Mouse (Mus musculus): ENCODE data around the gene Smchd1.
"Not testable (repeated sequence)": the region's sequence is repeated elsewhere in the genome, so short reads cannot be mapped to it uniquely, and the experiment has no call there.

Gene Smchd1

DNA sequence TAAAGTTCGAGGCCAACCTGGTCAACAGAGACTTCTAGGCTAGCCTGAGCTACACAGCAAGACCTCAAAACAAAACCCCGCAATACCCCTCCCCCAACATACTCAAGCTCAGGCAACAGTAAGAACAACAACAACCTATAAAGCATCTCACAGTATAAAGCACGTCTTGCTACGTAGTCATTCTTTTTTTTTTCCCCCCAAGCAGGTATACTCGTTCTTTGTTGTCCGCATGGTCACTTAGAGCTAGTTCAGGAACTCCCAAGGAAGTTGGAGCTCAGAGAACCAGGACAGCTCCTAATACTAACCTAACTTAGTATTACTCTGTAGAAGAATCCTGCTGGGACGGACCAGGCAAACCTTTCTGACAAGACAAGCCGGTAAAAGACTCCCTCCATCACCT is 1.0 kb downstream of the Smchd1 start:
- no peaks in the 10 kb centered on the region for H3K9me3 ChIP-seq (ENCODE audit: low read length)
- TF ChIP-seq CTCF (conservative IDR thresholded peaks at IDR 0.05; ENCODE audit: low read length), result no peak
- peaks cover 3% of the 10 kb centered on the region; the same call in 1 of the 2 replicates for H3K36me3 ChIP-seq (ENCODE audit: insufficient read depth, low read length)
- peak overlapping the region; percentile 95 for H3K4me3 ChIP-seq (replicated peaks; ENCODE audit: low read length)
- peaks cover 46% of the 10 kb centered on the region for H3K4me1 ChIP-seq (replicated peaks; ENCODE audit: low read depth, low read length)
- peaks cover 15% of the 10 kb centered on the region for H3K27me3 ChIP-seq (ENCODE audit: insufficient read depth, low read length)

GRCm38 (mm10) chr17:71471261-71471660 is 3.9 kb downstream of the Smchd1 start:
- TF ChIP-seq POU5F1 (IDR thresholded peaks at IDR 0.05; ENCODE audit: borderline replicate concordance, low read length), result no peak
- no peak for TF ChIP-seq NANOG (IDR thresholded peaks at IDR 0.05; ENCODE audit: borderline replicate concordance, low read length)
- no peak for TF ChIP-seq CTCF (conservative IDR thresholded peaks at IDR 0.05; ENCODE audit: low read length)
- H3K27me3 ChIP-seq (ENCODE audit: insufficient read depth, low read length), result peaks cover 12% of the 10 kb centered on the region
- peaks cover 3% of the 10 kb centered on the region; the same call in 1 of the 2 replicates for H3K36me3 ChIP-seq (ENCODE audit: insufficient read depth, low read length)
- H3K4me1 ChIP-seq (replicated peaks; ENCODE audit: low read depth, low read length), result peaks cover 47% of the 10 kb centered on the region
- no peak overlapping the region for H3K4me3 ChIP-seq (replicated peaks; ENCODE audit: low read length)
- no peaks in the 10 kb centered on the region for H3K9me3 ChIP-seq (ENCODE audit: low read length)

DNA sequence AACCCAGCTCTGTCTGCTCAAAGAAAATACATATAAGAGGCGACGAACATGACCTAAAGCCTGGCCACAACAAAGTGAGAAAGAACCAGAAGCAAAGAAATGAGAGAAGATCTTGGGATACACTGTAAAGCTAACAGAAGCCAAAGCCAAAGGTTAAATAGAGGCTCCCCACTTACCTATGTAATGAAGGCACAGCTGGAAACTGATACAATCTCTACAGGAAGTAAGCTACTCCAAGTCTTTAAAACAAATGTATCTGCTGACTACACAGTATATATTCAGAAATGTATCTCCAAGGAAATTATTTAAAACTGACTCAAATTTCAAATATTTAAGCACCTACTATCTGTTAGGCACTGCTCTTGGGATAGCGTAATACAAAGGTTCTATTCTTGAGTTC is 14.8 kb downstream of the Smchd1 start:
- H3K4me1 ChIP-seq (replicated peaks; ENCODE audit: low read depth, low read length), result no peaks in the 10 kb centered on the region
- peaks cover 45% of the 10 kb centered on the region for H3K36me3 ChIP-seq (ENCODE audit: insufficient read depth, low read length)
- no peak overlapping the region for H3K4me3 ChIP-seq (replicated peaks; ENCODE audit: low read length)
- no peaks in the 10 kb centered on the region for H3K9me3 ChIP-seq (ENCODE audit: low read length)
- TF ChIP-seq CTCF (conservative IDR thresholded peaks at IDR 0.05; ENCODE audit: low read length) (no peak), POU5F1 (IDR thresholded peaks at IDR 0.05; ENCODE audit: borderline replicate concordance, low read length) (no peak), NANOG (IDR thresholded peaks at IDR 0.05; ENCODE audit: borderline replicate concordance, low read length) (no peak)
- no peaks in the 10 kb centered on the region for H3K27me3 ChIP-seq (ENCODE audit: insufficient read depth, low read length)

- Histone ChIP-seq H3K9me3 (ENCODE audit: low read length) (no peaks in the 10 kb centered on the region), H3K4me1 (replicated peaks; ENCODE audit: low read depth, low read length) (no peaks in the 10 kb centered on the region), H3K4me3 (replicated peaks; ENCODE audit: low read length) (no peak within 1 kb of the TSS), H3K27me3 (ENCODE audit: insufficient read depth, low read length) (no peaks in the 10 kb centered on the region), H3K36me3 (ENCODE audit: insufficient read depth, low read length) (peaks cover 50% of the 10 kb centered on the region)
- no peak for TF ChIP-seq CTCF (conservative IDR thresholded peaks at IDR 0.05; ENCODE audit: low read length)
- TF ChIP-seq POU5F1 (IDR thresholded peaks at IDR 0.05; ENCODE audit: borderline replicate concordance, low read length), result no peak
- TF ChIP-seq NANOG (IDR thresholded peaks at IDR 0.05; ENCODE audit: borderline replicate concordance, low read length), result no peak
These were observed 15.3 kb downstream of the Smchd1 start, which contains the start of gene Gm4707 for GRCm38 (mm10) chr17:71459818-71460217. Gene Gm4707 (minus strand): TSS chr17:71459918.

DNA sequence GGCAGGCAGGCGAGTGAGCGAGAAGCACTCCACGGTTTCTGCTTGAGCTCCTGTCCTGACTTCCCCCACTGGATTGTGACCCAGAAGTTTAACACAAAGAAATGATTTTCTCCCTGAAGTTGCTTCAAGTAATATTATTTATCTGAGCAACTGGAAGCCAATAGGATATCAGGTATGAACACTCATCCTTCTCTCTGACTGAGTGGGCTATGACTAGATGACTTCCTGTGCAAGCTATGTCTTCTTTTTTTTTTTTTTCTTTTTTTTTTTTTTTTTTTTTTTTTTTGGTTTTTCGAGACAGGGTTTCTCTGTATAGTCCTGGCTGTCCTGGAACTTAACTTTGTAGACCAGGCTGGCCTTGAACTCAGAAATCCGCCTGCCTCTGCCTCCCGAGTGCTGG is 17.8 kb downstream of the Smchd1 start:
- peaks cover 43% of the 10 kb centered on the region for H3K36me3 ChIP-seq (ENCODE audit: insufficient read depth, low read length)
- not testable (repeated sequence) for H3K4me1 ChIP-seq (replicated peaks; ENCODE audit: low read depth, low read length); H3K27me3 ChIP-seq (ENCODE audit: insufficient read depth, low read length); H3K4me3 ChIP-seq (replicated peaks; ENCODE audit: low read length); H3K9me3 ChIP-seq (ENCODE audit: low read length)

DNA sequence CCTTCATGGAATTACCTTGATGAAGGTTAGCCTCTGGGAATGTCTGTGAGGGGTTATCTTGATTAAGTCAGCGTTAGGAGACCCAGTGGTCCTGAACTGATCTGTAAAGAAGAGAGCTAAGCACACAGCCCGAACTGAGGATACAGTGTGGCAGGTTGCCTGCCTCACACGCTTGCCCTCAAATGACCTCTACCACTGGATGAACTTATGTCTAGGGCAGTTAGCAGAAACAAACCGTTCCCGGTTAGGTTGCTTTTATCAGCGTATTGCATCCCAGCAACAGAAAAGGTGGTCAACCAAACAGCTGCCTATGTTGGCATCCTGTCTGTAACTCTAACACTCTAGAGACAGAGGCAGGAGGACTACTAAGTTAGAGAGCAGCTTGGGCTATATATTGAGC is 30.0 kb downstream of the Smchd1 start:
- Histone ChIP-seq H3K9me3 (ENCODE audit: low read length) (0 out of 2 replicates have a peak, but pooled peaks cover 4% of the 10 kb centered on the region), H3K4me1 (replicated peaks; ENCODE audit: low read depth, low read length) (peaks cover 7% of the 10 kb centered on the region), H3K27me3 (ENCODE audit: insufficient read depth, low read length) (no peaks in the 10 kb centered on the region), H3K36me3 (ENCODE audit: insufficient read depth, low read length) (peaks cover 38% of the 10 kb centered on the region), H3K4me3 (replicated peaks; ENCODE audit: low read length) (no peak overlapping the region)
- no peak for TF ChIP-seq NANOG (IDR thresholded peaks at IDR 0.05; ENCODE audit: borderline replicate concordance, low read length)
- TF ChIP-seq POU5F1 (IDR thresholded peaks at IDR 0.05; ENCODE audit: borderline replicate concordance, low read length), result no peak
- 0 out of 2 replicates have a peak, but pooled peaks have one; percentile 1 for TF ChIP-seq CTCF (conservative IDR thresholded peaks at IDR 0.05; ENCODE audit: low read length)

- 0 out of 2 replicates have a peak, but pooled peaks cover 4% of the 10 kb centered on the region for H3K9me3 ChIP-seq (ENCODE audit: low read length)
- H3K4me1 ChIP-seq (replicated peaks; ENCODE audit: low read depth, low read length), result peaks cover 7% of the 10 kb centered on the region
- no peak for TF ChIP-seq NANOG (IDR thresholded peaks at IDR 0.05; ENCODE audit: borderline replicate concordance, low read length)
- no peak for TF ChIP-seq POU5F1 (IDR thresholded peaks at IDR 0.05; ENCODE audit: borderline replicate concordance, low read length)
- TF ChIP-seq CTCF (conservative IDR thresholded peaks at IDR 0.05; ENCODE audit: low read length), result peak; percentile 4; the same call in 1 of the 2 replicates
These were observed 30.4 kb downstream of the Smchd1 start for GRCm38 (mm10) chr17:71444718-71445117.

DNA sequence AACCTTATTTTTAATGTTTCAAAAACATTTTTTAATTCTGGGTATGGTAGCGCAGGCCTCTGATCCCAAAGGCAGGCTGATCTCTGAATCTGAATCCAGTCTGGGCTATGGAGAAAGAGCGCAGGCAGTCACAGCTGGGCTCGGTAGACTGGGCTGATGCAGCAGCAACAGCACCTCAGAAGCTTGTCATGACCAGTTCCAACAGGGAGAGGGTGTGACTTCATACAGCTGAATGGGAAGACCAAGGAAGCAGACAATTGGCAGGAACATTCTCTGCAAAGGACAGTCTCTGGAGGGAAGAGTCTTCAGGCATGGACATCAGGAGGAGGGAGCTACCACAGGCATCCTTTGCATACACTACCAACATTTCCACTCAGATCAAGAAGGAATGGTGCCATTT is 31.0 kb downstream of the Smchd1 start:
- TF ChIP-seq POU5F1 (IDR thresholded peaks at IDR 0.05; ENCODE audit: borderline replicate concordance, low read length) (no peak), NANOG (IDR thresholded peaks at IDR 0.05; ENCODE audit: borderline replicate concordance, low read length) (no peak), CTCF (conservative IDR thresholded peaks at IDR 0.05; ENCODE audit: low read length) (no peak)

More at GRCm38 (mm10) chr17:71444718-71445117, 30.4 kb downstream of the Smchd1 start:
- Histone ChIP-seq H3K36me3 (ENCODE audit: insufficient read depth, low read length) (peaks cover 38% of the 10 kb centered on the region), H3K27me3 (ENCODE audit: insufficient read depth, low read length) (no peaks in the 10 kb centered on the region), H3K4me3 (replicated peaks; ENCODE audit: low read length) (no peak overlapping the region)

DNA sequence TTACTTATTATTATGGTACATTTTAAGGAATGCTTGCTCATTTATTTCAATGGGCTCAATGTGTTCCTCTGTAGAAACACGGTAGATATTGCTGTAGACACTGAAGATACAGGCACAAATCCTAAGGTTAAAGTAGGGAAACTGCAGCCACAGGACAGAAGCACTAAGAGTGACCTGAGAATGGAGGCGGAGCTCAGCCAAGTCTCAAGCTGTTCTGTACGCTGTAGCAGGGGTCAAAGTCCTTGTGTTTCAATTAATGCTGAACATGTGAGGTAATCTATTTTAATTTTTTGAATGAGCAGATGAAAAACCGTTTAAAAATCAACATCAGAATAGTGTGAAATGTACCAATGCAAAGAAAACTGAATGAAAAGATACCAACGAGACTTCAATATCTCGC is 31.9 kb downstream of the Smchd1 start:
- Histone ChIP-seq H3K4me3 (replicated peaks; ENCODE audit: low read length) (no peak overlapping the region), H3K36me3 (ENCODE audit: insufficient read depth, low read length) (peaks cover 34% of the 10 kb centered on the region), H3K27me3 (ENCODE audit: insufficient read depth, low read length) (no peaks in the 10 kb centered on the region)

More for the DNA sequence above, 31.0 kb downstream of the Smchd1 start:
- H3K4me1 ChIP-seq (replicated peaks; ENCODE audit: low read depth, low read length), result peaks cover 7% of the 10 kb centered on the region
- 0 out of 2 replicates have a peak, but pooled peaks cover 4% of the 10 kb centered on the region for H3K9me3 ChIP-seq (ENCODE audit: low read length)
- H3K4me3 ChIP-seq (replicated peaks; ENCODE audit: low read length), result no peak overlapping the region
- no peaks in the 10 kb centered on the region for H3K27me3 ChIP-seq (ENCODE audit: insufficient read depth, low read length)
- H3K36me3 ChIP-seq (ENCODE audit: insufficient read depth, low read length), result peaks cover 38% of the 10 kb centered on the region

DNA sequence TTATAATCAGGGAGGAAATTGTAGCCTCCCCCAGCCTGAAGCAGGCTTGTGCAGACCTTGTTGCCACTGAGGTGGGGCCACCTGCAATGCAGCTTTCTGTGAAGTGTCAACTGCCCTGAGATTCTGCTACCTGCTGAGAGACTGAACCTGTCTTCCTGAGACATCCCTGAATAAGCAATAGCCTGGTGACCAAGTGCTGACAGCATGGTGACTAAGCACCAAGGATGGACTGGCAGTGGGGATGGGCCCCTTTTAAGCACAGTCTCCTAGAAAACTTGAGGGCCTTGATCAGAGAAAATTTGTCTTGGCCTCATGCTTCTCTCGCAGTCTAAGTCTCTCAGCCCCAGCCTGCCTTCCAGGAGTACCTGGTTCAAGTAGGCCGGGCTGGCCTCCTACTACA is 52.6 kb downstream of the Smchd1 start:
- H3K36me3 ChIP-seq (ENCODE audit: insufficient read depth, low read length), result peaks cover 40% of the 10 kb centered on the region
- not testable (repeated sequence) for H3K27me3 ChIP-seq (ENCODE audit: insufficient read depth, low read length)

More for the DNA sequence above, 31.9 kb downstream of the Smchd1 start:
- TF ChIP-seq NANOG (IDR thresholded peaks at IDR 0.05; ENCODE audit: borderline replicate concordance, low read length), result no peak
- TF ChIP-seq POU5F1 (IDR thresholded peaks at IDR 0.05; ENCODE audit: borderline replicate concordance, low read length), result no peak
- no peak for TF ChIP-seq CTCF (conservative IDR thresholded peaks at IDR 0.05; ENCODE audit: low read length)
- Histone ChIP-seq H3K4me1 (replicated peaks; ENCODE audit: low read depth, low read length) (peaks cover 7% of the 10 kb centered on the region), H3K9me3 (ENCODE audit: low read length) (0 out of 2 replicates have a peak, but pooled peaks cover 4% of the 10 kb centered on the region)

DNA sequence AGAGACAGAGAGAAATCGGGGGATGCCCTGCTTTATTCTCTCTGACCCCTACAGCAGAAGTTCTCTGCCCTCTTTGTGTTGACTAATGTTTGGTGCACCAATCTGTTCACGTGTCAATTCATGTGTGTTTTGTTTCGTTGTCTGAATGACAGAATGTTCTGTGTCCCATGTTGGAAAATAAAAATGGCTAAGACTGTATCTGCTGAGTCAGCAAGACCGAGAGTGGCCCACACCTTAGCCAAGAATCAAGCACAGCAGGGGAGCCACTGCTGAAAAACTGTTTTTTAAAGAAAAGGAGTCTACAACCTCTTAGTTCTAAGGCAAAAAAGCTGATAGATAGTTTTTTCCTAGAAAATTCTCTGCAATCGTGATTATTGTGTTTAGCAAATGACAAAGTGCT is 55.7 kb downstream of the Smchd1 start:
- peaks cover 13% of the 10 kb centered on the region for H3K9me3 ChIP-seq (ENCODE audit: low read length)
- H3K27me3 ChIP-seq (ENCODE audit: insufficient read depth, low read length), result not testable (repeated sequence)
- peaks cover 48% of the 10 kb centered on the region for H3K36me3 ChIP-seq (ENCODE audit: insufficient read depth, low read length)
- peak overlapping the region; percentile 41 for H3K4me3 ChIP-seq (replicated peaks; ENCODE audit: low read length)
- H3K4me1 ChIP-seq (replicated peaks; ENCODE audit: low read depth, low read length), result peaks cover 36% of the 10 kb centered on the region

More for the DNA sequence above, 52.6 kb downstream of the Smchd1 start:
- H3K4me3 ChIP-seq (replicated peaks; ENCODE audit: low read length), result not testable (repeated sequence)
- Histone ChIP-seq H3K9me3 (ENCODE audit: low read length) (peaks cover 13% of the 10 kb centered on the region), H3K4me1 (replicated peaks; ENCODE audit: low read depth, low read length) (peaks cover 39% of the 10 kb centered on the region)
